Mouse (Mus musculus): ENCODE results near the gene Rad50. TPM values are rescaled to one million over a fixed set of nuclear protein-coding genes. Genes with fewer than 3 reads are reported as not detected.

Gene Rad50
- polyA plus RNA-seq, 1 experiment from 2014 or later, result 13.0 TPM

DNA sequence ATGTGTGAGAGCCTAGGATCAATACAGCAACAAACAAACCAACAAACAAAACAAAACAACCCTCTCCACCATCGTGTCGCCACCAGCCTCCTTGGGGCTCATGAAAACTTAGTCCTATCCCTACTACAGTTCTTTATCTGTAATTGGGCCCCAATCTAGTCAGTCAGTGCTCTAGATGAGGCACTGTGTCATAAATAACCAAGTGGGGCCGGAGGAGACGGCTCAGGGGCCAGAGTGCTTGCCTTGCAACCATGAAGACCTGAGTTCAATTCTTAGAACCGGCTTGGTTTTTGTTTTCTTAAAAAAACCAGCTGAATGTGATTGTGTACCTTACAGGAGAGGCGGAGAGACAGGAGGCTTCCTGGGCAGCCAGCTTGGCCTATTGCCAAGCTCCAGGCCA is 91.9 kb downstream of the Rad50 start:
- Histone ChIP-seq H3K4me1 (replicated peaks) (no peaks in the 10 kb centered on the region), H3K4me3 (replicated peaks) (no peak overlapping the region), H3K27me3 (no peaks in the 10 kb centered on the region), H3K27ac (no peak overlapping the region), H3K36me3 (no peaks in the 10 kb centered on the region), H3K9ac (replicated peaks) (no peak overlapping the region), H3K4me2 (replicated peaks) (no peak overlapping the region), H3K9me3 (no peaks in the 10 kb centered on the region)
- no peak for ATAC-seq
- 83% methylated on average over 6 of the region's 6 CpGs for WGBS

DNA sequence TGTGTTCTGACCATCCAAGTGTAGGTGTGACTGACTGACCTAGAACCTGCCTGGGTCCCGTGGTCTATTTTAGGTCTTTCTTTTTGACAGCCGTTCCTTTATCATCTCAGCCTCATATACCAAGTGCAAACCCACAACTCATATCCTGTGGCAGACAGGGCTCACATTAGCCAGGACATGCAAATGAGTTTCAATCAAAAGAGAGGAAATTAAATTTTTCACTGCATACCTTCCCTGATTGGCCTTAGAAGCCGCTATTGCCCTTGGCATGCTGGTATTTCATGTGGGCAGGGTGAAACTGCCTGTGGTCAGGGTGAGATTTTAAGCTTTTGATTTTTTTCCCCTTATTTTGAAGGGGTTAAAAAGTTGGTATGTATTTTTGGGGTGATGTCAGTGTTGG is 97.4 kb downstream of the Rad50 start:
- no peak overlapping the region for H3K27ac ChIP-seq
- no peak overlapping the region for H3K9ac ChIP-seq (replicated peaks)
- H3K4me3 ChIP-seq (replicated peaks), result no peak overlapping the region
- ATAC-seq, result no peak
- no peaks in the 10 kb centered on the region for H3K9me3 ChIP-seq
- no peaks in the 10 kb centered on the region for H3K36me3 ChIP-seq
- no peaks in the 10 kb centered on the region for H3K27me3 ChIP-seq
- H3K4me2 ChIP-seq (replicated peaks), result no peak overlapping the region
- peaks cover 10% of the 10 kb centered on the region for H3K4me1 ChIP-seq (replicated peaks)
- WGBS, result 90% methylated on average over 3 of the region's 3 CpGs

DNA sequence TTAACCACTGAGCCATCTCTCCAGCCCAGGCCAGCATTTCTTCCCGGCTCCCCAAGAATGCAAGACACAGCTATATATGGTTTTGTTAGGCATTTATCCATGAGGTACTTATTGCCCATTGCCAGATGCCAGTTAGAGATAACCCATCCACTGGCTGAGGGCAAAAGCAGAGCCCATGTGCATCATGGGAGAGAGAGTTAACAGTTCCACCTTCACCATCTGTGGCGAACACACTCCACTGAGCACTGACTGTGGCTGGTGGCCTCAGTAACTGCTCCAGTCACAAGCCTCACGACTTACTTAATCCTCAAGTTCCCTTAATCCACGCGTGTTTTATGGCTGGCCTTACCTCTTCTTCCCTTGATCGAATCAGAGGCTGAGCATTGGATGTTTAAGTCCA is 97.9 kb downstream of the Rad50 start:
- Histone ChIP-seq H3K4me1 (replicated peaks) (peaks cover 10% of the 10 kb centered on the region), H3K4me3 (replicated peaks) (no peak overlapping the region), H3K27ac (no peak overlapping the region), H3K9me3 (no peaks in the 10 kb centered on the region), H3K9ac (replicated peaks) (no peak overlapping the region), H3K4me2 (replicated peaks) (no peak overlapping the region), H3K27me3 (no peaks in the 10 kb centered on the region), H3K36me3 (0 out of 2 replicates have a peak, but pooled peaks cover 3% of the 10 kb centered on the region)
- no peak for ATAC-seq
- WGBS, result 72% methylated on average over 6 of the region's 6 CpGs

DNA sequence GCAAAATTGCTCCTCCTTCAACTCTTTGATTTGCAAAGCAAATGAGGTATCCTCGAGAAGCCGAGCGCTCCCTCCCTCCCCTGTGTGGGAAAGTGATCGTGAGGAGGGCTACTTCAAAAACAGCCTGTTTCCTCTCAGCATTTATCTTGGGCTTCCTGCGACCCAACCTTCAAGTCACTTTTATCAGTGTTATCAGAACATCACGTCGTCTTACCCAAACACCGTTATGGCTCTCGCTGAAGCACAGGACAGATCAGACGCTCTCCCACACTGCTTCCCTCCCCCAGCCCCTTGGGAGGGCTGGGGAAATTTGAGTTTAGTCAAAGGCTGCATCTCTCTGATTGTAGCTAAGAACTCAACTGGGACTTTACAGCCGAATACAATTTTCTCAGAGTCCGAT is 101.5 kb downstream of the Rad50 start:
- ATAC-seq, result no peak
- Histone ChIP-seq H3K4me2 (replicated peaks) (peak overlapping the region; percentile 26; the same call in 1 of the 2 replicates), H3K27me3 (no peaks in the 10 kb centered on the region), H3K27ac (no peak overlapping the region), H3K4me3 (replicated peaks) (no peak overlapping the region), H3K4me1 (replicated peaks) (peaks cover 10% of the 10 kb centered on the region), H3K9ac (replicated peaks) (no peak overlapping the region), H3K9me3 (no peaks in the 10 kb centered on the region), H3K36me3 (peaks cover 17% of the 10 kb centered on the region)
- 5% methylated on average over 12 of the region's 12 CpGs for WGBS

DNA sequence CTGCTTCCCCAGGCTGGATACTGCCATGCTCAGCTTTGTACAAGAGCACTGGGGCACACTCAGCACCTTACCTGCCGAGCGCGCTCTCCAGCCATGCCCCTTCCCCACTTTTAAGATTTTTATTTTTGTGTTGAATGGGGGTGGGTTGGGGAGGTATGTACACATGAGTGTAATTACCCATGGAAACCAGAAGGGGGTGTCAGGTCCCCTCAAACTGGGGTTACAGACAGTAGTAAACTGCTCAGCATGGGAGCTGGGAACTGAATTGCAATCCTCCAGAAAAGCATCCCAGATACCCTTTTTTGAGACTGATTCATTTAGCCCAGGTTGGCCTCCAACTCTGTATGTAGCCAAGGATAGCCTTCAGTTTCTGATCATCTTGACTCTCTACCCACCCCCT is 102.1 kb downstream of the Rad50 start:
- 94% methylated on average over 3 of the region's 3 CpGs for WGBS
- H3K9me3 ChIP-seq, result no peaks in the 10 kb centered on the region

More for the DNA sequence above, 102.1 kb downstream of the Rad50 start:
- Histone ChIP-seq H3K4me1 (replicated peaks) (peaks cover 10% of the 10 kb centered on the region), H3K36me3 (peaks cover 23% of the 10 kb centered on the region), H3K27me3 (no peaks in the 10 kb centered on the region), H3K4me2 (replicated peaks) (no peak overlapping the region), H3K4me3 (replicated peaks) (no peak overlapping the region), H3K27ac (no peak overlapping the region), H3K9ac (replicated peaks) (no peak overlapping the region)
- no peak for ATAC-seq

Other genes with a start within 250 kb of the Rad50 start
- not detected in 2 replicates for gene Gm9837, start 236.8 kb downstream of the Rad50 start, polyA plus RNA-seq (2015; fragmentation: Nextera tagmentation; extraction: Ambion mirVana)
- gene Gm9945, start 227.2 kb downstream of the Rad50 start, polyA plus RNA-seq (2015; fragmentation: Nextera tagmentation; extraction: Ambion mirVana), result not detected in 2 replicates
- 0.31 and 0.42 TPM in 2 replicates for gene Sowaha, start 227.0 kb downstream of the Rad50 start, polyA plus RNA-seq (2015; fragmentation: Nextera tagmentation; extraction: Ambion mirVana)
- gene Sept8, start 188.1 kb downstream of the Rad50 start, polyA plus RNA-seq (2015; fragmentation: Nextera tagmentation; extraction: Ambion mirVana), result 11.0 and 12.7 TPM in 2 replicates
- gene Kif3a, start 139.9 kb downstream of the Rad50 start, polyA plus RNA-seq (2015; fragmentation: Nextera tagmentation; extraction: Ambion mirVana), result 232 and 283 TPM in 2 replicates
- 2.8 and 4.2 TPM in 2 replicates for gene Il4, start 88.7 kb downstream of the Rad50 start, polyA plus RNA-seq (2015; fragmentation: Nextera tagmentation; extraction: Ambion mirVana)
- gene Il13, start 72.6 kb downstream of the Rad50 start, polyA plus RNA-seq (2015; fragmentation: Nextera tagmentation; extraction: Ambion mirVana), result not detected in 2 replicates
- not detected in 2 replicates for gene Il5, start 13.5 kb upstream of the Rad50 start, polyA plus RNA-seq (2015; fragmentation: Nextera tagmentation; extraction: Ambion mirVana)
- 1.5 and 2.0 TPM in 2 replicates for gene Irf1, start 62.7 kb upstream of the Rad50 start, polyA plus RNA-seq (2015; fragmentation: Nextera tagmentation; extraction: Ambion mirVana)
- gene Gm17334, start 65.9 kb upstream of the Rad50 start, polyA plus RNA-seq (2015; fragmentation: Nextera tagmentation; extraction: Ambion mirVana), result not detected in 2 replicates
- 0.40 TPM in 1 of 2 replicates, not detected in the other for gene Gm12216, start 151.9 kb upstream of the Rad50 start, polyA plus RNA-seq (2015; fragmentation: Nextera tagmentation; extraction: Ambion mirVana)
- gene Slc22a5, start 184.3 kb upstream of the Rad50 start, polyA plus RNA-seq (2015; fragmentation: Nextera tagmentation; extraction: Ambion mirVana), result 8.0 and 8.1 TPM in 2 replicates